ENCODE assay signal across 34 mouse cellular contexts in the genomic region with DNA sequence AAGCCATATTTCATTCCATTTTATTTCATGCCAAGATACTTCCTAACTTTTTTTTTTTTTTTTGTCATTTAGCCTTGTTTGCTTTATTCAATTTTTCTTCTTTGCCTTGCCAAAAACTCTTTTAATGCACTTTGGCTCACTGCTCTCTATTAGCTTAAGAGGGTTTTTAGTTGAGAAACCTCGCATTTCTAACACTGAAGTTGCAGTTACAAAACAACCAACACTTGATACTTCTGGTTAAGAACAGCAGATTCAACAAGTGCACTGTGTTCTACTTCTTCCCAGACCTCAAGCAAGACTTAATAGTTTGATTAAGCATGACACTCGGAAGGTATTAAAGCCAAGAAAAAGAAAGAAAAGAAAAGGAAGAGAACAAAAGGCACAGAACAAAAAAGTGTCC.
"Had no signal": no experiment of that assay in that cellular context is flagged by ENCODE, and none has a peak within 500 bp of the region (broad histone marks: within the 10 kb centered on the region; RNA-seq: fewer than 3 reads in every experiment).

No protein-coding gene starts in this region.

- H3K4me1 ChIP-seq: heart, embryonic 12.5 days; heart, embryonic 15.5 days; hindbrain, embryonic 12.5 days; hindbrain, embryonic 13.5 days; hindbrain, embryonic 15.5 days; intestine, embryonic 15.5 days had no signal

- ATAC-seq: hindbrain, embryonic 16.5 days; hindbrain, postnatal 0 days; inflammation-experienced regulatory T-cells, adult 6 months; intestine, embryonic 15.5 days; intestine, embryonic 16.5 days; intestine, postnatal 0 days had no signal

- H3K4me2 ChIP-seq: heart, embryonic 11.5 days; heart, embryonic 12.5 days; heart, embryonic 13.5 days; heart, embryonic 15.5 days; hindbrain, embryonic 12.5 days; hindbrain, embryonic 13.5 days; hindbrain, embryonic 14.5 days; hindbrain, embryonic 15.5 days; intestine, embryonic 15.5 days; kidney, embryonic 15.5 days had no signal

- H3K27ac ChIP-seq: heart, embryonic 10.5 days; heart, embryonic 13.5 days; heart, embryonic 15.5 days; hindbrain, embryonic 10.5 days; hindbrain, embryonic 12.5 days; hindbrain, embryonic 13.5 days; hindbrain, embryonic 14.5 days; hindbrain, embryonic 15.5 days; hindbrain, postnatal 0 days; intestine, embryonic 15.5 days; kidney, embryonic 15.5 days; kidney, postnatal 0 days; layer of hippocampus, adult 2 months had no signal

- H3K27me3 ChIP-seq: heart, embryonic 13.5 days; hindbrain, embryonic 12.5 days; hindbrain, embryonic 13.5 days; hindbrain, embryonic 15.5 days; intestine, embryonic 15.5 days; kidney, embryonic 15.5 days had no signal

- H3K9me3 ChIP-seq: heart, embryonic 10.5 days; heart, embryonic 15.5 days; hindbrain, embryonic 12.5 days; hindbrain, embryonic 13.5 days; hindbrain, embryonic 15.5 days; intestine, embryonic 15.5 days; kidney, embryonic 15.5 days had no signal

- H3K9ac ChIP-seq: heart, embryonic 12.5 days; heart, embryonic 13.5 days; heart, embryonic 15.5 days; hindbrain, embryonic 12.5 days; hindbrain, embryonic 13.5 days; hindbrain, embryonic 14.5 days; hindbrain, embryonic 15.5 days; intestine, embryonic 15.5 days; kidney, embryonic 15.5 days had no signal

- DNase-seq: heart, postnatal 10 days; heart, postnatal 14 days; heart, postnatal 36 days; heart, postnatal 4 days; kidney, adult 11 months; kidney, adult 18-20 months; kidney, adult 2 months; kidney, adult 8-10 months; kidney, adult 9 months; kidney, postnatal 10 days; kidney, postnatal 14 days; kidney, postnatal 25 days; kidney, postnatal 36 days; kidney, postnatal 4 days; layer of hippocampus, adult 9-11 months had no signal

- H3K36me3 ChIP-seq: heart, embryonic 10.5 days; heart, embryonic 12.5 days; heart, embryonic 13.5 days; heart, embryonic 15.5 days; hindbrain, embryonic 10.5 days; hindbrain, embryonic 12.5 days; hindbrain, embryonic 13.5 days; hindbrain, embryonic 15.5 days; intestine, embryonic 15.5 days; kidney, embryonic 15.5 days had no signal

- H3K4me3 ChIP-seq: heart, embryonic 10.5 days; heart, embryonic 12.5 days; heart, embryonic 13.5 days; heart, embryonic 15.5 days; hindbrain, embryonic 10.5 days; hindbrain, embryonic 12.5 days; hindbrain, embryonic 13.5 days; hindbrain, embryonic 15.5 days; intestine, embryonic 15.5 days; kidney, embryonic 15.5 days; layer of hippocampus, adult 2 months had no signal
